Mouse (Mus musculus) forelimb bud, embryonic 11.5 days (tissue): ENCODE results near the gene Snhg11.
A peak's percentile ranks its signal among the peaks of the same experiment; 100 is the strongest.

Experiments used
- DNase-seq: peaks from one replicate; pipeline ENCODE4 v3.0.0-alpha.2; 2012; ENCODE audit warnings: low read depth, low spot score

Snhg11 gene

GRCm38 (mm10) chr2:158375443-158376122 lies at the start of gene Snhg11:
TSS of gene Snhg11 (plus strand) at chr2:158375638.
- DNase-seq = peak; percentile 54

GRCm38 (mm10) chr2:158334356-158334755 lies 41.1 kb upstream of the Snhg11 start:
- no peak for DNase-seq

DNA sequence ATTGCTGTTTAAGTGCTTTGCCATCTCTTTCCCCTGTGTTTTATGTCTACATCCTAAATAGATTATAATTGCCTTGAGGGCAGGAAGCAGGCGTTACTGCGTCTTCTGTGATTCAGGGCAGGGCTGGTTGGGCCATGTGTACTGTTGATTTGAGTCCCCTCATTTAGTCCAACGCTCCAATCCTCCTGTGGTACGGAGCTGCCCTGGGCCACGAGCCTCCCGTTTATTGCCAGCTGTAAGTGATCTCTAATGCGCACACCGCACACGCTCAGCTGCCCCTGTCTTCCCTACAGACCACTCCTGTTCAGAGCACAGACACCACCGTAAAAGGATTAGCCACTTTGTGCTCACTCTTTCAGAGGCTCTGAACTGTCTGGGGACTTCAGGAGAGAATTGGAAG lies 37.7 kb upstream of the Snhg11 start:
- DNase-seq = no peak

- peak; percentile 56 for DNase-seq
Measured at GRCm38 (mm10) chr2:158339948-158340564, 35.4 kb upstream of the Snhg11 start.

DNA sequence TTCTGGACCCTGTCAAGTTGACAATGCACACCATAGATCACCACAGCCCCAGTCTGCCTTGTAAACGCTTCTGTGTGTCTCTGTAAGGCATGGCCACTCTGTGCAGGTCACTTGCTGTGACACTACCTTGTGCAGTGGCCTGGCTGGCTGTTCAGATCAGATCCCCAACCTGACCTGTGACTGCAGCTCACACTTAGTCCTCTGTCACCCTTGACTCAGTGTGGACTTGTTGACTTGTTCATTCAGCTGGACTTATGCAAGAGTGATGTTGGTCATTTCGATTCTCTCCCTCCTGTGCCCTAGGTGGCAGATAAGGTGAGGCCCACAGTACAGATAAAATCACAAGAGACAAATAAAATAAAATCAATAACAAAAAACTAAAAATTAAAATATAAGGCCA lies 34.1 kb upstream of the Snhg11 start:
- DNase-seq = no peak

GRCm38 (mm10) chr2:158343495-158343894 lies 31.9 kb upstream of the Snhg11 start:
- no peak for DNase-seq

DNA sequence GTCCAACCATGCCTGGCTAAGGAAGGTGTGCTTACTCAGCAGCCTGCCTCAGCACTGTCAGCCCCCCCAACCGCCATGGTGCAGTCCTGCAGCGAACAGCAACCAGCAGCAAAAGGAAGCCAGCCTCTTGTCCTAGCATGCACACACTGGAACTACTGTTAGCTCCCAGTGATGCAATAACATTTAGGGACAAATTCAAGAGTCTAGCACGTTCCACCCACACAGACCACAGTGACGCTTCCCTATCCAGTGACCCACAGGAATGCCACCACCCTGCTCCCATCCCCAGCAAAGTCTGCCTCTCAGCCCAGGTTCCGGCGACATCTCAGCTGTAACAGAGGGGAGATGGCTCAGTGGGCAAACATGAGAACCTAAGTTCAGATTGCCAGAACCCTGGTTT lies 29.0 kb upstream of the Snhg11 start:
- no peak for DNase-seq

DNA sequence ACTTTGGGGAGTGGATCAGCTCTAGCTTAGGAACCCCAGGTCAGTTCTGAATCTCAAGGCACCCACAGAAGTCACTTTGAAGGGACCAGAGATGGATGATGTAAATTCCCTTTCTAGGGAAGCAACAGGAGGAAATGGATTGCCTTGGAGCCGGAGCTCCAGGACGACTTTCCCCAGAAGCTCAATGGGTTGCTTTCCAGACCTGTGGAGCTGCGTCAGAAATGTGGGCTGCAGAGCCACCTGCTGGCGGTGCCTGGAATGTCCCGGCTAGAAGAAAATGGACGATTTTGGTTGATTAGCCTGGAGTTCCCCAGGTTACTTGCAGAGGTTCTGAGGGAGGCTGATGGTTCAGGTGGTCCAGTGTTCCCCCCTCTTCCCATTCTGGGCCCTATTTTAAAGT lies 27.6 kb upstream of the Snhg11 start:
- peak; percentile 73 for DNase-seq

GRCm38 (mm10) chr2:158352801-158353520 lies 22.5 kb upstream of the Snhg11 start:
- DNase-seq = no peak

- no peak for DNase-seq
Measured at GRCm38 (mm10) chr2:158354348-158355114, 20.9 kb upstream of the Snhg11 start.

DNA sequence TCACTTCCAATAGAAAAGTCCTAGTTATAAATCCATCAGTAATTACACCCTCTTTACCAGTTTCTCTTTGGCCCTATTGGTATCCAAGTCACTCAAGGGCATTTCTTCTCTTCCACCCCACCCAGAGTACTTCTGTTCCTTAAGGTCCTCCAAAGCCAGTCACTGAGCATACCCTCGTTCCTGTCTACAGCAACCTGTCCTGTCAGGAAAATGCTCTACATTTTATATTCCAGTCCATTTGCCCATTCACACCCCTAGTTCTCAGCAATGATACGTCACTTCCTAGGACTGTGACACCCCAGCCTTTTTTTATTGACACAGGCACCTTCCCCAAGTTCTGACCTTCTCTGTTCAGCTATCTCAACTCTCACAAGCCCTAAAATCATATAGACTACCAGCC lies 20.2 kb upstream of the Snhg11 start:
- DNase-seq = no peak

GRCm38 (mm10) chr2:158356121-158356520 lies 19.3 kb upstream of the Snhg11 start:
- DNase-seq = no peak

DNA sequence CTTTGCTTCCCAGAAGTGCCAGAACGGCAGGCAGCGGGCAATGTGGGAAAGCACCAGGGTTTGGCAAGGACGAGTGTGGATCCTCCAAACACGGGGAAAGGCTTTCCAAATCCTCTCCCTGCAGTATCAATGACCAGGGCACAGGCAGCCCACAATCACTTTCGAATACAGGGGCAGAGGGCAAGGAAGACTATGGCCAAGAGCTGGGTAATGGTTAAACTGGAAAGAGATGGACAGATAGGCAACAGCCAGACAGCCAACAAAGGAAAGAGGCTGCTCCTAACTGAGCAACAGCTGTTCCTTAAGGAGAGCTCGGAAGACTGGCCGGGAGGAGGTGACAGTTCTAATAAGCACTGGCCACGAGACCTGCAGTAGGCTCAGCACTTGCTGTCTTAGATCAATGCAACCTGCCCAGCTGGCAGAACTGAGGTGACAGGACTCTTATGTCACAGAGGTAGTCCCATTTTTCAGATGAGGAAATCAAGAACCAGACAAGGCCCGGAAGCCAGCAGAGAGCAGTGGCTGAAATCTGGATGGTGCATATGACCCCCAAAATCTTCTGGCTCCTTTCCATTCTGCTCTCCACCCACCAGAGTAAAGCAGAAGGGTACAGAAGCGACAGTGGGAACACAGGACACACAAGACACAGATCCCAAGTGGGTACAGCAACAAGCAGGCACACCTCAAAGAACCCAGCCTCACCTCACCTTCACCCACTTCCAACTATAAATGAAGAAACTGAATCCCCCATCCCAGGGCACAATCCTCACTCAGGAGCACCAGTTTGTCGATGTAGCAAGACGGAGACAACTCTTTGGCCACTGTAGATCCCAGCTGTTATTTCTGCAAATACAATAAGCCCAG lies 15.4 kb upstream of the Snhg11 start:
- DNase-seq = no peak

- DNase-seq = peak; percentile 85
Measured at GRCm38 (mm10) chr2:158360873-158361677, 14.4 kb upstream of the Snhg11 start.

- DNase-seq = peak; percentile 23
Measured at GRCm38 (mm10) chr2:158361678-158362320, 13.6 kb upstream of the Snhg11 start.

DNA sequence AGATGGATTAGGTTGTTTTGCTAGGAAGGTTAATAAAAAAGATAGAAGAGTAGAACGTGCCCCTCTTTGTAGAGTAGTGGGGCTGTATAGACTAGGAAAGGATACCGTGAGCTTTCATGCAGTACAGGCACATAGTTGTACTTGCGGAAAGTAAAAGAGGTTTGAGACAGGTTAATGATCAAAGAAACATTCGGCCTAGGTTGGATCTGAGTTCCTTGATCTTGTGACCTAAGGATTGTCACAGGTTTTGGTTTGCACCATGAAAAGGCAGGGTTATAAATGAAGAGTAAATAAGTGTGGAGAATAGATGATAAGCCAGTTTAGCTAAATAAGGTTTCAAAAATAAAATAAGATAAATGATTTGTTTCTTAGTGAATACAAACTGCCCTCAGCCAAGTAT lies 11.3 kb upstream of the Snhg11 start:
- DNase-seq = no peak

- no peak for DNase-seq
Measured at GRCm38 (mm10) chr2:158365099-158365850, 10.2 kb upstream of the Snhg11 start.

GRCm38 (mm10) chr2:158367654-158368053 lies 7.8 kb upstream of the Snhg11 start:
- no peak for DNase-seq

DNA sequence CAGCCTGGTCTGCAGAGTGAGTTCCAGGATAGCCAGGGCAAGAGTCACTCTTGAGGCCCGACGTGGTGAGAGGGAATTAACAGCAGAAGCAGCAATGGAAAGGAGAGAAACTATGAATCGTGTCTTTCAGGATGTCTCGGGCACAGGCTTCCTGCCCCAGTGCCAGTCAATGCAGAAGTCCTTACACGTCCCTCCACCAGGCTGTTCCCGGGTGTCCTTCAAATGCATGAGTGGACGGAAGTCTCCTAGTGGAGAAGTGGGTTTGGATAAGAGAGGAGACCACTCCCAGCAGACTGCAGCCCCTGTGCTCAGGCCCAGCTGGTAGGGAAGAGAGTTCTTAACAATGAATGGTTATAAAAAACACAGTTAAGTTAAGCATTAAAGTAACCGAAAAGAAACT lies 7.1 kb upstream of the Snhg11 start:
- no peak for DNase-seq
